Mouse (Mus musculus) midbrain, embryonic 16.5 days (tissue): Measurements from ENCODE around the gene Panx2. TPM values are rescaled to one million over a fixed set of nuclear protein-coding genes. Genes with fewer than 3 reads are reported as not detected.

Source experiments
- ATAC-seq: fragments of 200-750 bp; cut with Nextera tagmentation; 2 replicates; pipeline ENCODE4 v1.8.0; 2017; ENCODE audit warnings: moderate TSS enrichment
- H3K27ac ChIP-seq: fragments of 300-500 bp; sonication (generic); 2 replicates; pipeline ENCODE4 v1.5.1; 2014; ENCODE audit warnings: mild to moderate bottlenecking, low read length, mixed read lengths
- H3K27me3 ChIP-seq: fragments of 300-500 bp; sonication (generic); 2 replicates; pipeline ENCODE4 v1.6.1; 2014; ENCODE audit warnings: low read depth, low read length, mixed read lengths; ENCODE audit not compliant: control insufficient read depth, insufficient read depth
- H3K36me3 ChIP-seq: fragments of 300-500 bp; sonication (generic); 2 replicates; pipeline ENCODE4 v1.6.1; 2014; ENCODE audit warnings: mild to moderate bottlenecking, low read length, moderate library complexity, mixed read lengths; ENCODE audit not compliant: control insufficient read depth, insufficient read depth
- H3K4me1 ChIP-seq: fragments of 300-500 bp; sonication (generic); 2 replicates; pipeline ENCODE4 v1.6.1; 2014; ENCODE audit warnings: mild to moderate bottlenecking, low read length, mixed read lengths; ENCODE audit not compliant: control insufficient read depth, insufficient read depth
- H3K4me2 ChIP-seq: fragments of 300-500 bp; sonication (generic); 2 replicates; pipeline ENCODE4 v1.6.1; 2014; ENCODE audit warnings: mild to moderate bottlenecking, low read length, mixed read lengths
- H3K4me3 ChIP-seq: fragments of 300-500 bp; sonication (generic); 2 replicates; pipeline ENCODE4 v1.5.1; 2014; ENCODE audit warnings: low read depth, mild to moderate bottlenecking, low read length, moderate library complexity, mixed read lengths
- H3K9ac ChIP-seq: fragments of 300-500 bp; sonication (generic); 2 replicates; pipeline ENCODE4 v1.6.1; 2014; ENCODE audit warnings: low read depth, low read length, mixed read lengths
- H3K9me3 ChIP-seq: fragments of 300-500 bp; sonication (generic); replicated peaks from 2 replicates; pipeline ENCODE4 v1.6.1; 2014; ENCODE audit warnings: mild to moderate bottlenecking, low read length, mixed read lengths; ENCODE audit not compliant: control insufficient read depth, poor library complexity, severe bottlenecking
- WGBS: fragments of 180-500 bp; shearing (Covaris S2); extraction: QIAGEN DNeasy Blood & Tissue Kit; methylation state at CpG from one replicate; pipeline ENCODE4 v1.1.7; 2014; 5-methylcytosine and 5-hydroxymethylcytosine counted together
- polyA plus RNA-seq: library from polyadenylated mRNA; unstranded; fragments of >200 nt; fragmentation: Nextera tagmentation; extraction: Ambion mirVana; gene quantifications from 2 replicates; pipeline ENCODE4 v1.2.1, GENCODE M21; 2015

The Panx2 gene
- polyA plus RNA-seq, 1 experiment from 2014 or later: 9.5 TPM

DNA sequence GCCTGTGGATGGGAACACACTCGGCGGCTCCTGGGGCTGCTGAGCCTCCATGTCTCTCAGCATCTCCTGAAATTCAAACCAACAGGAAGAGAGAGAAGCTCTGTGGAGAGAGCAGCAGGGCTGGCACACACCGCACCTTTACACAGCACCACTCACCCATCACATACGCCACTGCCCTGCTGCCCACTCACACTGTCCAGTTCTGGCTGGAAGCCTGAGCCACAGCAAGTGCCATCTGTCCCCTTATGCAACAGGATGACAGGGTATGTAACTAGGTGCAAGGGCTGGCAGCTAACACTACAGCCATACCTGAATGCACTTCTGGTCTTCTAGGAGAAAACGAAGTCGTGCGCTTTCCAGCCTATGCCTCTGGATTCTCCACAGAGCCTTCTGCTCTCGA lies 44.9 kb downstream of the Panx2 start:
- Histone ChIP-seq H3K9ac (no peak overlapping the region), H3K27me3 (no peaks in the 10 kb centered on the region), H3K4me3 (no peak overlapping the region), H3K27ac (no peak overlapping the region), H3K4me2 (no peak overlapping the region), H3K4me1 (no peaks in the 10 kb centered on the region), H3K9me3 (no peaks in the 10 kb centered on the region), H3K36me3 (peaks cover 59% of the 10 kb centered on the region)
- WGBS: 97% methylated on average over 8 of the region's 8 CpGs
- ATAC-seq: no peak

DNA sequence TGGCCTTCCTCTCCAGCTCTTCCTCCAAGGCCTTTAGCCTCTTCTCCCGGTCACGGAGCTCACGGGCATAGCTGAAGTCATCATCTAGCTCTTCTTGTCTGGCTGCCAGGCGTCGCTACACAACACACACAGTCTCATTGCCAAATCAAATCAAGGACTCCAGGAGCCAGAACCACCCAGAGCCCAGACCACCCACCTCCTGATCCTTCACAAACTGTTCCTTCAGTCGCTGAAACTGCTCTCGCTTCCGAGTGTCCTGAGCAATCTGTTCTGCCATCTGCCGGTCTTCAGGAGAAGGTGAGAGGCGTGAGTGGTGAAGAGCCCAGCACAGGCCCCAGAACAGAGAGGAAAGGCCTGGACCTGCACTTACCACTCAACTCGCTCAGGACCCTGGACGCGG lies 46.5 kb downstream of the Panx2 start:
- no peaks in the 10 kb centered on the region for H3K9me3 ChIP-seq
- H3K4me1 ChIP-seq: no peaks in the 10 kb centered on the region
- H3K4me2 ChIP-seq: no peak overlapping the region
- no peak for ATAC-seq
- WGBS: 93% methylated on average over 13 of the region's 13 CpGs
- no peak overlapping the region for H3K4me3 ChIP-seq
- peaks cover 48% of the 10 kb centered on the region for H3K36me3 ChIP-seq
- no peak overlapping the region for H3K9ac ChIP-seq
- H3K27me3 ChIP-seq: no peaks in the 10 kb centered on the region
- no peak overlapping the region for H3K27ac ChIP-seq

DNA sequence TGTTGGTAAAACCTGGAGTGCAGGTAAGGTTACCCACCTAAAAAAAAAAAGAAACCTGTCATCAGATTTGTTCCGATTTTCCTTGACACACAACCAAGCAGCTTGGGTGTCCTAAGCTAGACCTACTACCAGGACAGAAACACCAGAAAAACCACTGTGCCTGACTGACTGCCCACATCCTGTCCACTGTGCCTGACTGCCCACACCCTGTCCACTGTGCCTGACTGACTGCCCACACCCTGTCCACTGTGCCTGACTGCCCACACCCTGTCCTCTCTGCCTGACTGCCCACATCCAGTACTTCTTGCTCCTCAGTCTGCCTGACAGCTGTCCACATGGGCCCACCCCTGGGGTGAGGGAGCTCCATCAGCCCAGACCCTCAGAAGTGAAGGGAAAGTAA lies 47.4 kb downstream of the Panx2 start:
- no peak for ATAC-seq
- no peaks in the 10 kb centered on the region for H3K27me3 ChIP-seq
- H3K4me1 ChIP-seq: no peaks in the 10 kb centered on the region
- H3K36me3 ChIP-seq: peaks cover 45% of the 10 kb centered on the region
- H3K27ac ChIP-seq: no peak overlapping the region
- H3K9ac ChIP-seq: no peak overlapping the region
- 100% methylated on average over 1 of the region's 1 CpGs for WGBS
- H3K4me2 ChIP-seq: no peak overlapping the region
- H3K4me3 ChIP-seq: no peak overlapping the region
- H3K9me3 ChIP-seq: no peaks in the 10 kb centered on the region

DNA sequence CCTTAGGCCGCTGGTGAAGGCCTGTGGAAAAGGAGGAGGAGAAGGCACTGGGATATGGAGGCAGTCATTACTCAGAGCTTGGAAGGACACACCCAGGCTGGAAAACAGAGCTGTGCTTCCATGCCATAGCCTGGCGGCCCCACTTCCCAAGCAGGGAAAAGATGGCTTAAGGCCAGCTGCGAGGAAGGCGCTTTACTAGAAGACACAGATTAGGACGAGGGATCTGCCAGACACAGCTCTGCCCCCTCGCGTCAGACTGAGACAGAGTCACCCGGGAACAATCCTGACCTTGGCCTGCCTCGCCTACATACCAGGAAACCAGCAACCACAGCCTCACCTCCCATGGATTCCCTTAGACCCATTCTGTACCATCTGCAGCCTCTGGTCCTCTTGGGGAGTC lies 50.6 kb downstream of the Panx2 start:
- no peaks in the 10 kb centered on the region for H3K27me3 ChIP-seq
- no peak overlapping the region for H3K4me3 ChIP-seq
- peaks cover 29% of the 10 kb centered on the region for H3K36me3 ChIP-seq
- no peaks in the 10 kb centered on the region for H3K4me1 ChIP-seq
- H3K9ac ChIP-seq: no peak overlapping the region
- H3K27ac ChIP-seq: no peak overlapping the region
- ATAC-seq: no peak
- no peaks in the 10 kb centered on the region for H3K9me3 ChIP-seq
- WGBS: 86% methylated on average over 9 of the region's 9 CpGs
- no peak overlapping the region for H3K4me2 ChIP-seq

DNA sequence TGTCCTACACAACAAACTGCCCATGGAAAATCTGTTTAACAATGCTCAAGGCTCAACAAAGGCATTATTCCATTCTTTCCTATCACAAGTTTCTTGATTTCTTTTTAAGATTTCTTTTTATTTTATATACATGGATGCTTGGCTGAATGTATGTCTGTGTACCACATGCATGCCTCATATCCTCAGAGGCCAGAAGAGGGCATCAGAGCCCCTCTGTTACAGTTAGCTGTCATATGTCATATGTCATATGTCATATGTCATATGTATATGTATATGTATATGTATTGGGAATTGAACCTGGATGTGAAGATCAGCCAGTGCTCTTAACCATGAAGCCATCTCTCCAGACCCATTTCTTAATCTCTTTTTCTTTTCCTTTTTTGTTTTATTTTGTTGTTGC lies 58.5 kb downstream of the Panx2 start:
- Histone ChIP-seq H3K27me3 (no peaks in the 10 kb centered on the region), H3K36me3 (no peaks in the 10 kb centered on the region), H3K4me2 (no peak overlapping the region), H3K4me1 (peaks cover 31% of the 10 kb centered on the region), H3K9ac (no peak overlapping the region), H3K27ac (no peak overlapping the region), H3K9me3 (no peaks in the 10 kb centered on the region), H3K4me3 (no peak overlapping the region)
- ATAC-seq: no peak

DNA sequence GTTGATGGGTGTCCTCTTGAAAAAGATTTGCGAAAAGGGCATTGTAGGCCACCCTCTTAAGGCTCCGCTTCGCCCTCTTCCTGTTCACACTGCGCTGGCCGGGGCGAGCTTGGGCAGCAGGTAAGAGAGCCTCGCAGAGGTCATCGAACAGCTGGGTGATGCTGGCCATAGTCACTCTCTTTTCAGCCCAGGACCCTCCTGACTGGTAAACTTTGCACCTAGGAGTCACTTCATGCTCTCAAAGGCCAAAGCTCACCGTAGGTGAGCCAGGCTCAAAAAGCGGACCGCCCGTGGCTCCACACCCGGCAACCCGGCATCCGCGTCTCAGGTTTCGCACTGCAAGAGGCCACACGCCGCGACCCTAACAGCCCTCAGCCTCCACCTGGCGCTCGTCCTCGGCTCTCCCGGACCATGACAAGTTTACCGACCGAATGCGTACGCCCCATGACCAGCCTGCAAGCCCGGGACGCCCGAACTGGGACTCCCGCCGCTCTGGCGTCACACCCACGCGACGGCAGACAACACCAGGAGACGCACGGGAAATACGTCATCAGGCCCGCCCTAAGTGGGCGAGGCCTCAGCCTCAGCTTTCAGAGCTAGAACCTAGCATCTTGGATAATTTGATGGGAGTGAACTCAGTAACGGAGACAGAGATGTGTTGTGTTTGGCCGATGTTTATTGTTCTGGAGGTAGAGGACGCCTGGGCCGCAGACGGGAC lies 63.3 kb downstream of the Panx2 start, which contains the start of gene Tubgcp6:
Tubgcp6 (minus strand) TSS at position 464 of the 718 bp plus-strand sequence.
- H3K4me1 ChIP-seq: peaks cover 45% of the 10 kb centered on the region
- ATAC-seq: peak; percentile 80
- peak within 1 kb of the TSS; percentile 98 for H3K4me2 ChIP-seq
- no peaks in the 10 kb centered on the region for H3K9me3 ChIP-seq
- H3K9ac ChIP-seq: peak within 1 kb of the TSS; percentile 88
- peak within 1 kb of the TSS; percentile 88 for H3K4me3 ChIP-seq
- under 1% methylated on average over 47 of the region's 47 CpGs for WGBS
- 0 out of 2 replicates have a peak, but pooled peaks cover 3% of the 10 kb centered on the region for H3K36me3 ChIP-seq
- H3K27ac ChIP-seq: peak within 1 kb of the TSS; percentile 88
- no peaks in the 10 kb centered on the region for H3K27me3 ChIP-seq

Other genes starting within 250 kb of the Panx2 start
- 7.8 and 9.4 TPM in 2 replicates for gene Alg12, start 240.4 kb upstream of the Panx2 start, polyA plus RNA-seq
- gene Creld2, start 240.1 kb upstream of the Panx2 start, polyA plus RNA-seq: 60.6 and 66.4 TPM in 2 replicates
- gene Pim3, start 197.5 kb upstream of the Panx2 start, polyA plus RNA-seq: 64.7 and 67.5 TPM in 2 replicates
- gene Ttll8, start 105.3 kb upstream of the Panx2 start, polyA plus RNA-seq: 0.16 and 0.34 TPM in 2 replicates
- 21.0 and 31.5 TPM in 2 replicates for gene Mlc1, start 80.7 kb upstream of the Panx2 start, polyA plus RNA-seq
- gene Mov10l1, start 76.8 kb upstream of the Panx2 start, polyA plus RNA-seq: not detected in 2 replicates
- 36.8 and 39.9 TPM in 2 replicates for gene Trabd, start 15.4 kb downstream of the Panx2 start, polyA plus RNA-seq
- gene Selenoo, start 29.4 kb downstream of the Panx2 start, polyA plus RNA-seq: 17.8 and 19.1 TPM in 2 replicates
- gene Tubgcp6, start 63.4 kb downstream of the Panx2 start, polyA plus RNA-seq: 18.5 and 19.1 TPM in 2 replicates
- gene Hdac10, start 69.0 kb downstream of the Panx2 start, polyA plus RNA-seq: 30.6 and 31.0 TPM in 2 replicates
- gene Mapk12, start 81.0 kb downstream of the Panx2 start, polyA plus RNA-seq: 3.0 and 4.4 TPM in 2 replicates
- 29.0 and 32.6 TPM in 2 replicates for gene Mapk11, start 89.9 kb downstream of the Panx2 start, polyA plus RNA-seq
- 90.1 and 92.1 TPM in 2 replicates for gene Plxnb2, start 121.1 kb downstream of the Panx2 start, polyA plus RNA-seq
- 120 and 124 TPM in 2 replicates for gene Dennd6b, start 136.8 kb downstream of the Panx2 start, polyA plus RNA-seq
- gene Ppp6r2, start 151.8 kb downstream of the Panx2 start, polyA plus RNA-seq: 76.7 and 82.0 TPM in 2 replicates